Mouse (Mus musculus): ENCODE data around the gene Lurap1. TPM values are rescaled to one million over a fixed set of nuclear protein-coding genes. Genes with fewer than 3 reads are reported as not detected.

Gene Lurap1
- polyA plus RNA-seq, 1 experiment from 2014 or later, result 2.8 TPM

- WGBS, result 37% methylated on average over 10 of the region's 10 CpGs
- Histone ChIP-seq H3K4me2 (ENCODE audit: low read depth, low read length, severe bottlenecking) (0 out of 2 replicates have a peak overlapping the region, but pooled peaks have one; percentile 8), H3K9me3 (ENCODE audit: control insufficient read depth, low read length) (no peaks in the 10 kb centered on the region), H3K4me1 (replicated peaks; ENCODE audit: control insufficient read depth, insufficient read depth, low read length) (peaks cover 3% of the 10 kb centered on the region; the same call in 1 of the 2 replicates), H3K9ac (ENCODE audit: low read length) (no peak overlapping the region), H3K4me3 (ENCODE audit: low read depth, low read length) (no peak overlapping the region), H3K36me3 (ENCODE audit: control insufficient read depth, insufficient read depth, low read length) (no peaks in the 10 kb centered on the region), H3K27me3 (ENCODE audit: control insufficient read depth, insufficient read depth, low read length) (no peaks in the 10 kb centered on the region), H3K27ac (ENCODE audit: low read depth, low read length) (peak overlapping the region; percentile 31)
- DNase-seq (ENCODE audit: low spot score) (peak; percentile 68), ATAC-seq (replicated peaks; ENCODE audit: low FRiP score) (no peak)
Measured at GRCm38 (mm10) chr4:116176543-116176988, 25.4 kb upstream of the Lurap1 start.

- H3K4me3 ChIP-seq (ENCODE audit: low read depth, low read length), result no peak overlapping the region
- H3K27ac ChIP-seq (ENCODE audit: low read depth, low read length), result peak overlapping the region; percentile 31; the same call in 1 of the 2 replicates
- H3K9ac ChIP-seq (ENCODE audit: low read length), result no peak overlapping the region
- no peaks in the 10 kb centered on the region for H3K36me3 ChIP-seq (ENCODE audit: control insufficient read depth, insufficient read depth, low read length)
- no peaks in the 10 kb centered on the region for H3K9me3 ChIP-seq (ENCODE audit: control insufficient read depth, low read length)
- no peaks in the 10 kb centered on the region for H3K27me3 ChIP-seq (ENCODE audit: control insufficient read depth, insufficient read depth, low read length)
- peaks cover 3% of the 10 kb centered on the region; the same call in 1 of the 2 replicates for H3K4me1 ChIP-seq (replicated peaks; ENCODE audit: control insufficient read depth, insufficient read depth, low read length)
- DNase-seq (ENCODE audit: low spot score) (no peak), ATAC-seq (replicated peaks; ENCODE audit: low FRiP score) (no peak)
- WGBS, result 71% methylated on average over 7 of the region's 7 CpGs
- no peak overlapping the region for H3K4me2 ChIP-seq (ENCODE audit: low read depth, low read length, severe bottlenecking)
Measured at GRCm38 (mm10) chr4:116175711-116176542, 24.8 kb upstream of the Lurap1 start.

- no peak for ATAC-seq (replicated peaks; ENCODE audit: low FRiP score)
Measured at GRCm38 (mm10) chr4:116175136-116175535, 24.0 kb upstream of the Lurap1 start.

GRCm38 (mm10) chr4:116174466-116175116 lies 23.5 kb upstream of the Lurap1 start:
- Histone ChIP-seq H3K27me3 (ENCODE audit: control insufficient read depth, insufficient read depth, low read length) (no peaks in the 10 kb centered on the region), H3K27ac (ENCODE audit: low read depth, low read length) (no peak overlapping the region), H3K4me2 (ENCODE audit: low read depth, low read length, severe bottlenecking) (no peak overlapping the region), H3K4me3 (ENCODE audit: low read depth, low read length) (no peak overlapping the region), H3K9ac (ENCODE audit: low read length) (no peak overlapping the region), H3K36me3 (ENCODE audit: control insufficient read depth, insufficient read depth, low read length) (no peaks in the 10 kb centered on the region), H3K9me3 (ENCODE audit: control insufficient read depth, low read length) (no peaks in the 10 kb centered on the region), H3K4me1 (replicated peaks; ENCODE audit: control insufficient read depth, insufficient read depth, low read length) (peaks cover 3% of the 10 kb centered on the region; the same call in 1 of the 2 replicates)
- DNase-seq (ENCODE audit: low spot score) (no peak), ATAC-seq (replicated peaks; ENCODE audit: low FRiP score) (0 out of 2 replicates have a peak, but pooled peaks have one; percentile 22)
- WGBS, result 45% methylated on average over 6 of the region's 6 CpGs

More at GRCm38 (mm10) chr4:116175136-116175535, 24.0 kb upstream of the Lurap1 start:
- no peak overlapping the region for H3K27ac ChIP-seq (ENCODE audit: low read depth, low read length)
- H3K36me3 ChIP-seq (ENCODE audit: control insufficient read depth, insufficient read depth, low read length), result no peaks in the 10 kb centered on the region
- no peaks in the 10 kb centered on the region for H3K27me3 ChIP-seq (ENCODE audit: control insufficient read depth, insufficient read depth, low read length)
- no peaks in the 10 kb centered on the region for H3K9me3 ChIP-seq (ENCODE audit: control insufficient read depth, low read length)
- H3K9ac ChIP-seq (ENCODE audit: low read length), result no peak overlapping the region
- no peak for DNase-seq (ENCODE audit: low spot score)
- no peak overlapping the region for H3K4me3 ChIP-seq (ENCODE audit: low read depth, low read length)
- no peak overlapping the region for H3K4me2 ChIP-seq (ENCODE audit: low read depth, low read length, severe bottlenecking)
- H3K4me1 ChIP-seq (replicated peaks; ENCODE audit: control insufficient read depth, insufficient read depth, low read length), result peaks cover 3% of the 10 kb centered on the region; the same call in 1 of the 2 replicates

GRCm38 (mm10) chr4:116173752-116174151 lies 22.6 kb upstream of the Lurap1 start:
- ATAC-seq (replicated peaks; ENCODE audit: low FRiP score) (no peak), DNase-seq (ENCODE audit: low spot score) (no peak)
- Histone ChIP-seq H3K36me3 (ENCODE audit: control insufficient read depth, insufficient read depth, low read length) (no peaks in the 10 kb centered on the region), H3K9ac (ENCODE audit: low read length) (no peak overlapping the region), H3K4me1 (replicated peaks; ENCODE audit: control insufficient read depth, insufficient read depth, low read length) (peaks cover 3% of the 10 kb centered on the region; the same call in 1 of the 2 replicates), H3K27ac (ENCODE audit: low read depth, low read length) (no peak overlapping the region), H3K4me2 (ENCODE audit: low read depth, low read length, severe bottlenecking) (no peak overlapping the region), H3K27me3 (ENCODE audit: control insufficient read depth, insufficient read depth, low read length) (no peaks in the 10 kb centered on the region), H3K9me3 (ENCODE audit: control insufficient read depth, low read length) (no peaks in the 10 kb centered on the region), H3K4me3 (ENCODE audit: low read depth, low read length) (no peak overlapping the region)
- 92% methylated on average over 4 of the region's 4 CpGs for WGBS

GRCm38 (mm10) chr4:116173072-116173471 lies 21.9 kb upstream of the Lurap1 start, which contains the start of the genes 1700042G07Rik and Gm49337:
1700042G07Rik (plus strand) TSS chr4:116173372.
Gm49337 (plus strand) TSS chr4:116173384.
- no peak within 1 kb of the TSS for H3K4me2 ChIP-seq (ENCODE audit: low read depth, low read length, severe bottlenecking)
- DNase-seq (ENCODE audit: low spot score) (no peak), ATAC-seq (replicated peaks; ENCODE audit: low FRiP score) (no peak)
- WGBS, result 84% methylated on average over 6 of the region's 6 CpGs
- no peak within 1 kb of the TSS for H3K9ac ChIP-seq (ENCODE audit: low read length)
- H3K27ac ChIP-seq (ENCODE audit: low read depth, low read length), result no peak within 1 kb of the TSS
- no peaks in the 10 kb centered on the region for H3K9me3 ChIP-seq (ENCODE audit: control insufficient read depth, low read length)
- H3K36me3 ChIP-seq (ENCODE audit: control insufficient read depth, insufficient read depth, low read length), result no peaks in the 10 kb centered on the region
- H3K27me3 ChIP-seq (ENCODE audit: control insufficient read depth, insufficient read depth, low read length), result no peaks in the 10 kb centered on the region
- peaks cover 3% of the 10 kb centered on the region; the same call in 1 of the 2 replicates for H3K4me1 ChIP-seq (replicated peaks; ENCODE audit: control insufficient read depth, insufficient read depth, low read length)
- H3K4me3 ChIP-seq (ENCODE audit: low read depth, low read length), result no peak within 1 kb of the TSS

GRCm38 (mm10) chr4:116169353-116169672 lies 18.2 kb upstream of the Lurap1 start:
- Histone ChIP-seq H3K4me2 (ENCODE audit: low read depth, low read length, severe bottlenecking) (no peak overlapping the region), H3K4me1 (replicated peaks; ENCODE audit: control insufficient read depth, insufficient read depth, low read length) (no peaks in the 10 kb centered on the region), H3K27ac (ENCODE audit: low read depth, low read length) (no peak overlapping the region), H3K9ac (ENCODE audit: low read length) (no peak overlapping the region), H3K36me3 (ENCODE audit: control insufficient read depth, insufficient read depth, low read length) (no peaks in the 10 kb centered on the region), H3K27me3 (ENCODE audit: control insufficient read depth, insufficient read depth, low read length) (no peaks in the 10 kb centered on the region), H3K9me3 (ENCODE audit: control insufficient read depth, low read length) (no peaks in the 10 kb centered on the region), H3K4me3 (ENCODE audit: low read depth, low read length) (no peak overlapping the region)
- WGBS, result 77% methylated on average over 3 of the region's 3 CpGs
- DNase-seq (ENCODE audit: low spot score), result no peak
- peak; percentile 40; the same call in 1 of the 2 replicates for ATAC-seq (replicated peaks; ENCODE audit: low FRiP score)

- Histone ChIP-seq H3K27ac (ENCODE audit: low read depth, low read length) (no peak overlapping the region), H3K4me3 (ENCODE audit: low read depth, low read length) (no peak overlapping the region), H3K4me1 (replicated peaks; ENCODE audit: control insufficient read depth, insufficient read depth, low read length) (no peaks in the 10 kb centered on the region), H3K36me3 (ENCODE audit: control insufficient read depth, insufficient read depth, low read length) (no peaks in the 10 kb centered on the region), H3K9me3 (ENCODE audit: control insufficient read depth, low read length) (no peaks in the 10 kb centered on the region), H3K9ac (ENCODE audit: low read length) (no peak overlapping the region), H3K4me2 (ENCODE audit: low read depth, low read length, severe bottlenecking) (no peak overlapping the region), H3K27me3 (ENCODE audit: control insufficient read depth, insufficient read depth, low read length) (no peaks in the 10 kb centered on the region)
- DNase-seq (ENCODE audit: low spot score) (peak; percentile 81), ATAC-seq (replicated peaks; ENCODE audit: low FRiP score) (peak; percentile 78)
- 81% methylated on average over 7 of the region's 8 CpGs for WGBS
Measured at GRCm38 (mm10) chr4:116168617-116169352, 17.6 kb upstream of the Lurap1 start.

Data from forebrain, embryonic 11.5 days (tissue).